Mouse (Mus musculus): ENCODE results near the gene Polr2l.

The Polr2l gene

GRCm38 (mm10) chr7:141468164-141468521 lies 6.8 kb downstream of the Polr2l start:
- CTCF ChIA-PET: interaction anchor here (1.0 kb wide), 1 partner anchor 9 kb away, joined by 3 read pairs; no protein-coding TSS in a partner anchor

- CTCF ChIA-PET: interaction anchor here (0.6 to 1.0 kb wide), 2 partner anchors 8 to 17 kb away, joined by 3 read pairs; no protein-coding TSS in a partner anchor
Measured at GRCm38 (mm10) chr7:141467230-141468030, 7.5 kb downstream of the Polr2l start, which contains the start of gene Cd151. Cd151 (plus strand) TSS chr7:141467392.

- CTCF ChIA-PET: interaction anchor here (0.6 kb wide), 1 partner anchor 16 kb away, joined by 3 read pairs; no protein-coding TSS in a partner anchor
Measured at GRCm38 (mm10) chr7:141466607-141467148, 8.3 kb downstream of the Polr2l start.

- CTCF ChIA-PET: interaction anchor here (0.6 kb wide), 1 partner anchor 8 kb away, joined by 3 read pairs; no protein-coding TSS in a partner anchor
Measured at GRCm38 (mm10) chr7:141466045-141466394, 8.9 kb downstream of the Polr2l start.

GRCm38 (mm10) chr7:141465388-141466044 lies 9.4 kb downstream of the Polr2l start:
- CTCF ChIA-PET: interaction anchor here (0.6 kb wide), 1 partner anchor 8 kb away, joined by 3 read pairs; no protein-coding TSS in a partner anchor

- CTCF ChIA-PET: no interaction called here
Measured at GRCm38 (mm10) chr7:141464603-141465201, 10.2 kb downstream of the Polr2l start.

GRCm38 (mm10) chr7:141463824-141464602 lies 10.9 kb downstream of the Polr2l start:
- CTCF ChIA-PET: no interaction called here

- CTCF ChIA-PET: interaction anchor here (0.6 to 0.8 kb wide), 5 partner anchors 9 to 363 kb away, joined by 3 to 8 read pairs (median 3); no protein-coding TSS in a partner anchor
Measured at GRCm38 (mm10) chr7:141462333-141462821, 12.6 kb downstream of the Polr2l start.

- CTCF ChIA-PET: interaction anchor here (0.6 to 0.9 kb wide), 4 partner anchors 8 to 362 kb away, joined by 3 to 6 read pairs (median 4); no protein-coding TSS in a partner anchor
Measured at GRCm38 (mm10) chr7:141461521-141462332, 13.2 kb downstream of the Polr2l start.

- CTCF ChIA-PET: interaction anchor here (0.6 kb wide), 1 partner anchor 276 kb away, joined by 3 read pairs; no protein-coding TSS in a partner anchor
Measured at GRCm38 (mm10) chr7:141460391-141461113, 14.4 kb downstream of the Polr2l start, which contains the start of gene Cracr2b. Cracr2b (plus strand) TSS chr7:141461094.

GRCm38 (mm10) chr7:141460001-141460390 lies 14.9 kb downstream of the Polr2l start:
- CTCF ChIA-PET: interaction anchor here (0.6 to 1.2 kb wide), 2 partner anchors 8 to 275 kb away, joined by 3 read pairs; no protein-coding TSS in a partner anchor

GRCm38 (mm10) chr7:141459301-141459711 lies 15.6 kb downstream of the Polr2l start:
- CTCF ChIA-PET: interaction anchor here (1.2 kb wide), 1 partner anchor 9 kb away, joined by 3 read pairs; no protein-coding TSS in a partner anchor

GRCm38 (mm10) chr7:141458661-141459060 lies 16.3 kb downstream of the Polr2l start:
- CTCF ChIA-PET: interaction anchor here (0.7 to 1.2 kb wide), 4 partner anchors 10 to 64 kb away, joined by 3 to 6 read pairs (median 5); no protein-coding TSS in a partner anchor

GRCm38 (mm10) chr7:141457986-141458660 lies 16.8 kb downstream of the Polr2l start:
- CTCF ChIA-PET: interaction anchor here (0.7 to 1.0 kb wide), 4 partner anchors 8 to 64 kb away, joined by 3 to 6 read pairs (median 5); no protein-coding TSS in a partner anchor

- CTCF ChIA-PET: no interaction called here
Measured at GRCm38 (mm10) chr7:141457236-141457635, 17.7 kb downstream of the Polr2l start.

- CTCF ChIA-PET: no interaction called here
Measured at GRCm38 (mm10) chr7:141456739-141457138, 18.2 kb downstream of the Polr2l start.

GRCm38 (mm10) chr7:141455610-141456314 lies 19.2 kb downstream of the Polr2l start:
- CTCF ChIA-PET: interaction anchor here (0.8 to 1.2 kb wide), 2 partner anchors 13 to 70 kb away, joined by 3 to 4 read pairs; no protein-coding TSS in a partner anchor

All from spleen, embryonic (tissue).